Mouse (Mus musculus): Measurements from ENCODE around the gene Naa10.

Gene Naa10

DNA sequence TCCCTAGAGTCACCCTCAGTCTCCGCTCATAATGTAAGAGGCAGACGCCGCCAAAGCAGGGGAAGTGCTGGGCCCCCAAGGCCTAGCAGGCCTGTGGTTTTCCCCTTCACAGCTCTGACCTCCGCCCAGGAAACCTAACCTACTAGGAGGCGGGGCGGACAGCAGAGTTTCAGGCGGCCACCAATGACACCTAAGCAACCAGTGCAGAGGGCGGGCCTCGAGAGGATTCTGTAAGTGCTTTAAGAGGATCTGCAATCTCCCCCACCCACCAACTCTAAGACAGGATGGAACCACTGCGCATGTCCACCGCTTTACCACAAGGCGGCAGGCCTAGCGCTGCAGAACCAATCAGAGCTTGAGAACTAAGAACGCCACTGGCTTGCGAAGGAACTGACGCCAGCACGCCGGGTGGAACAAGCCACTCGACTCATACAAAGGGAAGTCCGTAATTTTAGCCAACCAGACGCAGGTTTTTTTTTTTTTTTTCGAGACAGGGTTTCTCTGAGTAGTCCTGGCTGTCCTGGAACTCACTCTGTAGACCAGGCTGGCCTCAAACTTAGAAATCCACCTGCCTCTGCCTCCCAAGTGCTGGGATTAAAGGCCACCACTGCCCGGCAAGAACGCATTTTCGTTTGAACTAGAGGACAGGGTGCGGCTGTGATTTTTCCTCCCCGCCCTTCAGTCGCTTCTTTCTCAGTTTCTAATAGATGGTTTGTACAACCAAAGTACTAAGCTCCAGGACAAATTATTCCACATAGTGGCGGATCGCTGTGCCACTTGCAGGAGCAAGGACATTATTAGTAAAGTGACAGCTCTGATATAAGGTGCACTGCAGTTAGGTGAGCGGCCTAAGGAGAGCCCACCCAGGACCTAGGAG, 6.7 kb downstream of the Naa10 start:
- peak; percentile 88 for DNase-seq

GRCm38 (mm10) chrX:73911588-73911987, 10.2 kb downstream of the Naa10 start:
- DNase-seq, result peak; percentile 78

- peak; percentile 84 for DNase-seq
Observed at GRCm38 (mm10) chrX:73911156-73911555, 10.6 kb downstream of the Naa10 start.

DNA sequence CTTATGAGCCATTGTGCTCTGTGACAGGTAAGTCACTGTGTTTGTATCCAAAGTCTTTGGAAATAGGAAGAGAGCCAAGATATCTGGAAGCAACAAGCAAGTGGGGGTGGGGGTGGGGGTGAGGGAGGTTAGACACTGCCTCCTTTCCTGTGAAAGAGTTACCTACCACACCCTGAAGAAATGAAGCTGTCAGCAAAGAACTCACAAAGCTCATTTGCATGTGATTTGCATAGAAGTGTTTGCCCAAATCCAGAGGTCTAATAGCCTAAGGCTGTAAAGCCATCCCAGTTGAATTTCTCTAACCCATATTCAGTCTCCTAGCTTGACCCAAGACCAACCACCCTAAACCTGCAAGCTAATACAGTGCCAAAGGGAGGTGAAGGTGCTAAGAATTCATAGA, 11.3 kb downstream of the Naa10 start:
- no peak for DNase-seq

GRCm38 (mm10) chrX:73910049-73910448, 11.7 kb downstream of the Naa10 start:
- no peak for DNase-seq

DNA sequence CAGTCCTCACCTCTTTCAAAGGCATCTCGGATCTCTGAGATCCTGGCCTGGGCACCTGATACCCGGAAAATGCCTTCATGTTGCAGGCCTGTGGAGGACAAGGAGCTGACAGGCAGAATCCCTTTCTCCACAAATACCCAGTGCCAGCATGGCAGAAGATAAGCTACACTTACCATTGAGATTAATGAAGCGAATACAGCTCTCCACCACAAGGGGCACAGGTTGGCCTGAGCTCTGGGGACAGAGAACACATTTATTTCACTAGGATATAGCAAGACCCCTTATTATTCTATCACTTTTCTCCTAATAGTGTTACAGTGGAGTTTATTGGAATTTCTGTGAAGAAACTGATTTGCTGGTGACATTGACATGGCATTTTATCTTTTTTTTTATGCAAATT, 23.8 kb downstream of the Naa10 start:
- no peak for DNase-seq

GRCm38 (mm10) chrX:73895719-73896118, 26.0 kb downstream of the Naa10 start, which contains the start of gene L1cam:
L1cam (minus strand) TSS chrX:73896105.
- DNase-seq, result peak; percentile 57

GRCm38 (mm10) chrX:73892833-73893232, 28.9 kb downstream of the Naa10 start:
- DNase-seq, result no peak

- no peak for DNase-seq
Observed at GRCm38 (mm10) chrX:73891551-73892152, 30.1 kb downstream of the Naa10 start, which contains the start of gene Avpr2. Avpr2 (plus strand) TSS chrX:73892102.

DNA sequence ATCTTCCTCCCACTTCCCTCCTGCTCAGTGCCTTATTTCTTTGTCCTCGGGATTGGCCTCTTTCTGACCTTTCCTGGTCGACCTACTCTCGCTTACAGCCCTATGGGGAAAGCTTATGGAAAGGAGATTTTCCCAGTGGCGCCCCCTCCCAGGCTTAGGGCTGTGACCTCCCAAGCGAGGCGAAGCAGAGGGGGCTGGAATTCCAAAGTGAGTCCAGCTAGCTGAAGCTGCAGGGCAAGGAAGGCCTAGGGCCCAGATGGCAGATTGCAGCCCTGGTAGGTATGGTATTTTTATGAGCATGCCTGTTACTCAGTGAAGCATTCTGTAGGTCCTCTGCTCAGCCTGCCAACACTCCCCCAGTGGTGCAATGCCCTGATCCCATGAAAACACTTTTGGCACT, 40.3 kb downstream of the Naa10 start:
- DNase-seq, result no peak

GRCm38 (mm10) chrX:73881036-73881427, 40.7 kb downstream of the Naa10 start:
- no peak for DNase-seq

DNA sequence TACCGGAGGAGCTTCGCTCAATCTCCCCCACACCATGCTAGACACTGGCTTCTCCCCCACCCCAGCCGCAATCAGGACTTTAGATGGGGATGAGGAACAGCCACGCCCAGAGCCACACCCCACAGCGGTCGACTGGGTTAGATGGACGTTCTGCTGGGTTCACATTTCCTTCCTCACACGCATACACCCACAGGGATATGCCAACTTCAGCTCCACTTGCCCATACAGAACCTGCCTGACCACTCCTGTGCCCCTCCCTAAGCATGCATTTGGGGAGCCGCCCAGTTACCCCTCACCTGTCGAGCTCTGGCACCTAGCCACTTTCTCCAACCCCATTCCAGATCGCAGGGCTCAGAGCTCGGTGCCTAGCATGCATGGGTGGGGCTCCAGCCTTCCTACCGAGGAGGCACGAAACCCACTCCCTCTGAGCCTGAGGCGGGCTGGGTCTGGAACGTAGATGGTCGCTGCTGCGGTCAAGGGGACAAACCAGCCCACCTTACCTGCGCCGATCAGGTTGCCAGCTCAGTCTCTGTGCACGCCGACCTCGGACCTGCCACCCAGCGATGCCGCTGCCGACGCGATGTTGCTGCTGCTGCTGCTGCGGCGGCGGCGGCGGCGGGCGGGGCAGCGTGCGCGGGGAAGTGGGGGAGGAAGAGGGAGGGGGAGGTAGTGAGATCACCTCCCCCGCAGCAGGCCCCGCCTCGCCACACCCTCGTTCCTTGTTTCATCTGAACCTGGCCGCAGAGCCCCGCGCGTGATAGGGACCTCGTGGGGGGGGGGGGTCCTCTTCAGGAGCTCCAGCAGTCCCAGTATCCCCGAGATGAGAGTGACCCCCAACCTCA, 41.3 kb downstream of the Naa10 start:
- DNase-seq, result peak; percentile 57

DNA sequence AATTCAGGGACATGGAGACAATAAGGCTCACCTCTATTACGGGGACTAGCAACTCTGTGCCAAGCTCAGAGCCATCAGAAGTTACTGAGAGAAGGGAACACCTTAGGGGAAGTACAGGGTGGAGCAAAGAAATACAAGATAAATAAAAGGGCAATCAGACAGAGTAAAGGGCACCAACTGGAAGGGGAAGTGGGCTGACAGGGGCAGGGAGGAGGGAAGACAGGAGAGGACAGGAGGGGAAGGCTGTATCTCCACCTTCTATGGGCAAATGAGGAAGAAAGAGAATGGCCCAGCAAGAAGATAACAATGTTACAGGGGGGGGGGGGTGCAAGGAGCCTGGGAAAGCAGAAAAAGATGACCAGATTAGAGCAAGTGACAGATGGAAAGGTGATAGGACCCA, 44.7 kb downstream of the Naa10 start:
- no peak for DNase-seq

GRCm38 (mm10) chrX:73875881-73876280, 45.9 kb downstream of the Naa10 start:
- DNase-seq, result no peak

DNA sequence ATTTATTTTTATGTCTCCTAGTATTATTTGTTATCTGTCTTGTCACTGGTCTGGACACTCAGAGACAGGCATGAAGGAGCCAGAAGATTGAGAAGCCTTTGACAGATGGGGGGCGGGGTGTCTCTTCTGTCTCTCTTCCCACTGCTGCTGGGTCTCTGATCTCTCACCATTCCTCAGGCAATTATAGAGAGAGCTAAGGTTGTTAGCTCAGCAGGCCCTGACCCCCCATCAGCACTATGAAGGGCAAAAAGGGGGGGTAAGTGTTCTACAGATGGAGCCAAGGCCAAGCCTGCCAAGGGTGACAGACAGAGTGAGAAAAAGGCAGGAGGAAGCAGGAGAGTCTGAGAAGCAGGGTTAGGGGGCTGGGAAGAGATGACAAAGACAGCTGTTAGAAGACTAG, 49.8 kb downstream of the Naa10 start:
- DNase-seq, result no peak

GRCm38 (mm10) chrX:73871474-73871873, 50.3 kb downstream of the Naa10 start:
- DNase-seq, result no peak

DNA sequence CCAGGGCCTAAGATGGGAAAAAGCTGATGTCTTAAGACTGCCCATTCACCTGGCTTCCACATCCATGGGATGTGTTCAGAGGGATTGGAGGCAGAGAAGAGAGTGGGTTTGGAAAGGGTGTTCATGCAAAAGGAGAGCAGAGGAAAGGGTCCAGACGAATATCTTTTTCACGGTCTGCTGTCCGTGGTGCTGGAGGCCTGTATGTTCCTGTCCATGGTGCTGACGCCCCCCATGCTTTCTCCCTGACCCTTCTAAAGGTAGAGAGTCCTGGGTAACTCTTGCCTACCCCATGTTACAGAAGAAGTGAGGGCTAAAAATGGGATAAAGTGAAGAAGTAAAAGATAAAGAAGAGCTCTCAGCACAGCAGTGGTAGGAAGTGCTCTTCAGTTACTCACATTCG, 52.4 kb downstream of the Naa10 start:
- peak; percentile 46 for DNase-seq

DNA sequence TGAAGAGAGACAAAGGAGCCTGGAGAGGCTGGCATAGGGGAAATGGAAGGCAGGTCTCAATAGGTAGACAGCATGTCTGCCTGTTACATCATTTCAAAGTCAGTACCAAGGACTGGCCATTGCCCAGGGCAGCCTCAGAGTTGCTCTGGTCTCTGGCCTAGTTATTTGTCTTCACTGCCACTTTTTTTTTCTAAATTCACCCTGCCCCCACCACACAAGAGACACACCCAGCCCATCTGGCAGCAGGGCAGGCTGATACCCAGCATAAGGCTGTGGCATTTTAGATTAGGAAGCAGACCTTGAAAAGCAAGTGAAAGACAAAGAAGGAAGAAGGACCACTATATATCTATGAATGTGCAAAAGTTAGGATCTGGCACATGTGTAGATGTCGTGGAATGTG, 53.9 kb downstream of the Naa10 start:
- no peak for DNase-seq

- no peak for DNase-seq
Observed at GRCm38 (mm10) chrX:73867256-73867655, 54.5 kb downstream of the Naa10 start.

Measured in thymus, postnatal 25 days (tissue).